Mouse (Mus musculus): Measurements from ENCODE around the gene Snd1. TPM values are rescaled to one million over a fixed set of nuclear protein-coding genes. Genes with fewer than 3 reads are reported as not detected.

The Snd1 gene
- total and polyA plus RNA-seq, 3 experiments = 83.7 to 377 (median 210) TPM

DNA sequence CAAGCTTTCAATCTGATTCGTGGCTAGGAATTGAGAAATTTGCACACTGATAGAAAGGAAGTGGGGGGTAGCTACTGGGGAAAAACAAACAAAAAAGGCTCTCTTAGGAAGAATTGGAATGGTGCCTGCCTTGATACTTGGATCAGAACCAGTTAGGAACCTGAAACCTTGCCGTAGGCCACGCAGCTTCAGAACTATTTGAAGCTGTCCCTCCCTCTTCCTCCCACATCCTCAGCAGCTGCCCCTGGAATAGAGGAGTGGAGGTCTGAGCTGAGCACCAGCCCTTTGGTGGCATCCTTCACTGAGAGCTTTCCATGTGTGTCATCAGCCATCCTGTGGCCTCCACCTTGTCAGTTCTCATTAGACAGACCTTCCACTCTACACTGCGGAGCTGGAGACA lies 370.7 kb downstream of the Snd1 start:
- dilution Hi-C loops (cut with MboI; ENCODE audit: extremely low pct_ligation_motif_present, extremely low pct_unique_long_range_greater_than_20kb, low sequenced_read_pairs) = no loop called here
- no peaks in the 10 kb centered on the region for H3K27me3 ChIP-seq (replicated peaks)
- in situ Hi-C loops (cut with MboI; ENCODE audit: low pct_ligation_motif_present, low pct_unique_long_range_greater_than_20kb, low sequenced_read_pairs) = no loop called here
- H3K79me2 ChIP-seq (replicated peaks; ENCODE audit: control insufficient read depth, extremely low read depth, insufficient read depth, poor library complexity, severe bottlenecking) = no peaks in the 10 kb centered on the region
- TF ChIP-seq MAFK (IDR thresholded peaks at IDR 0.05; ENCODE audit: insufficient replicate concordance, low read length) = no peak
- no peak for TF ChIP-seq MAX (IDR thresholded peaks at IDR 0.05; ENCODE audit: low read length)
- no peak for TF ChIP-seq ZKSCAN1 (IDR thresholded peaks at IDR 0.05; ENCODE audit: borderline replicate concordance, low read depth, low read length)
- no peak for TF ChIP-seq ZC3H11A (IDR thresholded peaks at IDR 0.05; ENCODE audit: low read depth, low read length)
- TF ChIP-seq MXI1 (IDR thresholded peaks at IDR 0.05; ENCODE audit: low read depth, low read length) = no peak
- no peak overlapping the region for H3K27ac ChIP-seq (ENCODE audit: insufficient read depth, low read depth)
- H3K4me2 ChIP-seq (ENCODE audit: insufficient read depth, low read depth, poor library complexity, severe bottlenecking) = no peak overlapping the region
- H3K36me3 ChIP-seq (replicated peaks in 1 of 2; ENCODE audit: control insufficient read depth in 1 of 2, insufficient read depth in 1 of 2, low read length in 1 of 2) = peaks cover 12 to 79% of the 10 kb centered on the region in 2 experiments
- DNase-seq (ENCODE audit: extremely low read depth) = no peak
- H3K4me1 ChIP-seq (ENCODE audit: control insufficient read depth in 1 of 2, insufficient read depth in 2 of 2) = peaks cover 0 to 10% of the 10 kb centered on the region in 2 experiments; a peak in 1 of 4 replicates
- H3K9ac ChIP-seq (ENCODE audit: insufficient read depth, low read depth) = no peak overlapping the region
- no peak overlapping the region for H3K4me3 ChIP-seq (replicated peaks in 1 of 3; ENCODE audit: low read depth in 2 of 3, low read length in 2 of 3, poor library complexity in 1 of 3)
- H3K9me3 ChIP-seq (replicated peaks; ENCODE audit: low read length) = no peaks in the 10 kb centered on the region

DNA sequence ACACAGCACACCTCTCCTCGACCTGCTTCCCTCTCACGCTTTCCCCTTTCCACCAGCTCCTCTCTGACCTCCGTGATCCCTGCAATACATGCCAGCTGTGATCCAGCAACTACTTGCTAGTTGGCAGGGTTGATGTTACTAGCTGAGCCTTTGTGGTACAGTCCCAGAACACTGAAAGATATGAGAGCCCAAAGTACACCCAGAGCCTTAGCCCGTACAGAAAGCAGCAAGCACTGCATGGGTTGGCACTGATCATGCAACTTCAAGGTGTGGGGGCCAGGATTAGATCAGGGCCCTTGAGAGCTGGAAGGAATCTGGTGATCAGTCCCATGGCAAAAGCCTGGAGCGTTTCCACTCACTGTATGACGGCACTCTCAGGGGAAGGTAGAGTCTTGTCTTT lies 372.7 kb downstream of the Snd1 start:
- H3K27ac ChIP-seq (ENCODE audit: insufficient read depth, low read depth) = no peak overlapping the region
- no peak for DNase-seq (ENCODE audit: extremely low read depth)
- dilution Hi-C loops (cut with MboI; ENCODE audit: extremely low pct_ligation_motif_present, extremely low pct_unique_long_range_greater_than_20kb, low sequenced_read_pairs) (no loop called here), in situ Hi-C loops (cut with MboI; ENCODE audit: low pct_ligation_motif_present, low pct_unique_long_range_greater_than_20kb, low sequenced_read_pairs) (no loop called here)
- peaks cover 19 to 84% of the 10 kb centered on the region in 2 experiments for H3K36me3 ChIP-seq (replicated peaks in 1 of 2; ENCODE audit: control insufficient read depth in 1 of 2, insufficient read depth in 1 of 2, low read length in 1 of 2)
- TF ChIP-seq TBP (conservative IDR thresholded peaks at IDR 0.05; ENCODE audit: low read depth, low read length) = no peak
- TF ChIP-seq ETS1 (conservative IDR thresholded peaks at IDR 0.05; ENCODE audit: low read depth, low read length) = no peak
- no peak for TF ChIP-seq ZMIZ1 (IDR thresholded peaks at IDR 0.05; ENCODE audit: low read depth, low read length)
- TF ChIP-seq CHD1 (IDR thresholded peaks at IDR 0.05; ENCODE audit: low read depth, low read length) = no peak
- no peak for TF ChIP-seq RCOR1 (conservative IDR thresholded peaks at IDR 0.05; ENCODE audit: low read depth, low read length)
- TF ChIP-seq JUN (IDR thresholded peaks at IDR 0.05; ENCODE audit: insufficient read depth, low read depth, low read length) = no peak
- no peak for TF ChIP-seq MAX (IDR thresholded peaks at IDR 0.05; ENCODE audit: low read length)
- TF ChIP-seq IRF4 (IDR thresholded peaks at IDR 0.05; ENCODE audit: low read depth, low read length) = no peak
- TF ChIP-seq NRF1 (IDR thresholded peaks at IDR 0.05; ENCODE audit: low read depth, low read length) = no peak
- no peak for TF ChIP-seq BHLHE40 (IDR thresholded peaks at IDR 0.05; ENCODE audit: low read depth, low read length)
- no peak for TF ChIP-seq ELF1 (IDR thresholded peaks at IDR 0.05; ENCODE audit: low read depth, low read length)
- no peak for TF ChIP-seq PAX5 (IDR thresholded peaks at IDR 0.05; ENCODE audit: low read length)
- no peak for TF ChIP-seq JUND (conservative IDR thresholded peaks at IDR 0.05; ENCODE audit: low read depth, low read length)
- TF ChIP-seq ZKSCAN1 (IDR thresholded peaks at IDR 0.05; ENCODE audit: borderline replicate concordance, low read depth, low read length) = no peak
- no peak for TF ChIP-seq MEF2A (IDR thresholded peaks at IDR 0.05; ENCODE audit: borderline replicate concordance, low read depth, low read length)
- no peak for TF ChIP-seq CHD2 (IDR thresholded peaks at IDR 0.05; ENCODE audit: low read length)
- no peak for TF ChIP-seq MAFK (IDR thresholded peaks at IDR 0.05; ENCODE audit: insufficient replicate concordance, low read length)
- no peak for TF ChIP-seq TCF12 (IDR thresholded peaks at IDR 0.05; ENCODE audit: low read depth, low read length)
- H3K4me2 ChIP-seq (ENCODE audit: insufficient read depth, low read depth, poor library complexity, severe bottlenecking) = no peak overlapping the region
- H3K4me3 ChIP-seq (replicated peaks in 1 of 3; ENCODE audit: low read depth in 2 of 3, low read length in 2 of 3, poor library complexity in 1 of 3) = no peak overlapping the region
- no peaks in the 10 kb centered on the region for H3K9me3 ChIP-seq (replicated peaks; ENCODE audit: low read length)
- H3K27me3 ChIP-seq (replicated peaks) = no peaks in the 10 kb centered on the region
- no peaks in the 10 kb centered on the region for H3K79me2 ChIP-seq (replicated peaks; ENCODE audit: control insufficient read depth, extremely low read depth, insufficient read depth, poor library complexity, severe bottlenecking)
- peaks cover 0 to 10% of the 10 kb centered on the region in 2 experiments; a peak in 1 of 4 replicates for H3K4me1 ChIP-seq (ENCODE audit: control insufficient read depth in 1 of 2, insufficient read depth in 2 of 2)
- no peak overlapping the region for H3K9ac ChIP-seq (ENCODE audit: insufficient read depth, low read depth)
